Mouse (Mus musculus) left cerebral cortex, postnatal 14 days (tissue): ENCODE measurements around the gene D030056L22Rik. TPM values are rescaled to one million over a fixed set of nuclear protein-coding genes. Genes with fewer than 3 reads are reported as not detected.

Experiments
- DNase-seq, 2 experiments: peaks; one replicate each; pipeline ENCODE4 v3.0.0; 2021 to 2022; ENCODE audit warnings: low spot score in 2 of 2, mixed read lengths in 1 of 2
- intact Hi-C: fragments of 180-260 bp; cut with DNase I; formaldehyde crosslinking; loops from one replicate; pipeline ENCODE4 v1.15.1; 2025
- long read RNA-seq, 2 experiments: library from polyadenylated mRNA; stranded (forward); transcript quantifications; one replicate each; pipeline ENCODE4 v2.0.0; 2021
- total RNA-seq, 2 experiments: library from RNA; stranded (reverse); gene quantifications; 2 replicates each; pipeline ENCODE4 v1.2.3; 2021

D030056L22Rik gene
- 10 to 100 TPM; 22.3 to 23.0 TPM for total RNA-seq
- long read RNA-seq, experiment 1, transcript D030056L22Rik-201 (2 exons, 1,631 nt): minor isoform, 13 of 45 reads
- long read RNA-seq, experiment 1, transcript D030056L22Rik-202 (2 exons, 1,677 nt): major isoform, 32 of 45 reads
- long read RNA-seq, experiment 1, partial matches to known transcripts: 0 of 45 reads
- long read RNA-seq, experiment 1, other reads (novel, unspliced or antisense): 0 of 45 reads
- long read RNA-seq, experiment 2, transcript D030056L22Rik-201 (2 exons, 1,631 nt): minor isoform, 8 of 37 reads
- long read RNA-seq, experiment 2, transcript D030056L22Rik-202 (2 exons, 1,677 nt): major isoform, 29 of 37 reads
- long read RNA-seq, experiment 2, partial matches to known transcripts: 0 of 37 reads
- long read RNA-seq, experiment 2, other reads (novel, unspliced or antisense): 0 of 37 reads

DNA sequence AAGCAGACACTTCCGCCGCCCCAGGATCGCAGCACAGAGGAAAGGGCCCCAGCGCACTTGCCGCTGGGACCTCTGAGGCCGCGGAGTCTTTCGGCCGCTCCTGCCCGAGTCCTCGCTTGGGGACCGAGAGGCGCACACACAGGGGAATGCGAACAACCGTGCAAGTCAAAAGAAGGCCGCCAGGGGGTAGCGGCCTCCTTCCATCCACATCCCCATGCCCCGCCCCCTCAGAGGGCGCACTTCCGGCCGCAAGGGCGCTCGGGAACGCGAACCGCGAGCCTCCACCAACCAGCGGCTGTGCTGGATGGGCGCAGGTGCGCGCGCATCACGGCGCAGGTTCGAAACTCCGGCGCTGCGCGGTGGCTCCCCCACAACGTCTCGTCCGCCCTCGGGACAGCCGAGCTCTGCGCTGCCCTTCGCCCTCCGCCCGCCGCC, at the start of gene D030056L22Rik:
Gene D030056L22Rik (plus strand): TSS at position 328 of the 435 bp plus-strand sequence.
- peak; percentile 98 to 99 for DNase-seq
- intact Hi-C loops: loop anchor here (5.0 kb wide), 1 partner anchor 41 kb away; the partner anchor contains the start of gene Carnmt1

DNA sequence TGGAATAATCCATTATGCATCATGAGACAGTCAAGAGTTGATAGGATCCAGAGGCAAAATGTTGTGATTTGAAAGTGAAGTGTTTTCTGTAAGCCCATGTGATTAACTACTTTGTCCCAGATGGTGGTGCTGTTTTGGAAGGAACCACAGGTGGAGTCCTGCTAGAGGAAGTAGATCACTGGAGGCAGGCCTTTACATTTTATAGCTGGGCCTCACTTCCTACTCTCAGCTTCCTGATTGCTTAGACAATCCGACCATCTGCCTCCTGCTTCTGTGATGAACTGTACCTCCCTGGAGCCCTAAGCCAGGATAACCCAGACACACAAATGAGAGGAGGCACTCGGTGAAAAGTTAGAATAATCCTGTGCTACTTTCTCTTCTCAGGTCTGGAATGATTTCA, 49.1 kb upstream of the D030056L22Rik start:
- no peak for DNase-seq
- intact Hi-C loops: no loop called here

DNA sequence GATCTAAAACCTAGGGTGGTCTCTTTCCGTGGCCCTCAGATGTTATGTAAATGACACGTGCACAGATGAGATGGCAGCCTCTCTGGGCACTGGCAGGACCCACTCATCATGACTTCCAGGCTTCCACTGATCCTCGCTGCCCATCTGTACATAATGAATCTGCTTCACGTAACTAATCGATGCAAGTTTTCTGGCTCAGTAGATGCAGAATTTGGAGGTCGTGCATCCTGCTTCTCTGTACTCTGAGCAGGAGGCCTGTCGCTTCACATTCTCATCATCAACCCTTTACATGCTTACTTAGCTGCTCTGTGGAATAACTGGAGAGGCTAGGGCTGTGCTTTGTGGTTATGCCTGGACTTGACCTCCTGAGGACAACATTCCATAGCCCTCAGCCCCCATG, 46.0 kb upstream of the D030056L22Rik start:
- no peak for DNase-seq
- intact Hi-C loops: no loop called here

DNA sequence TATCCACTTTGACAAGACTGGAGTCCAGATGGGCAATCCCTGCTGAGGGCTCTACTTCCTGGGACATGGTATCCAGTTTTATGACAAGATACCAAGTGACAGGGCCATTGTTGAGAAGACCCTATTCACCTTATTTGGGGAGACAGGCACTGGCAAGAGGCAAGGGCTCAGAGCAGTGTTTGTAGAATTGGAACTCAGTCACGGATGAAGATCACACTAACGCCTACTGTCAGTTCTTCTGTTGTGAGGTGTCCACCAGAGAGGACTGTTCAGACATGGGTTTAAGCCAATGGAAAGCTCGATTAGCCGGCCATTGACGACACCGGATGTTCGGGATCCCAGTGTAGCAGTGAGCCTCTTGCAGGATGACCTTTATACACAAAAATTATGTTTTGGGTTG, 43.4 kb upstream of the D030056L22Rik start:
- intact Hi-C loops: no loop called here
- DNase-seq: no peak

DNA sequence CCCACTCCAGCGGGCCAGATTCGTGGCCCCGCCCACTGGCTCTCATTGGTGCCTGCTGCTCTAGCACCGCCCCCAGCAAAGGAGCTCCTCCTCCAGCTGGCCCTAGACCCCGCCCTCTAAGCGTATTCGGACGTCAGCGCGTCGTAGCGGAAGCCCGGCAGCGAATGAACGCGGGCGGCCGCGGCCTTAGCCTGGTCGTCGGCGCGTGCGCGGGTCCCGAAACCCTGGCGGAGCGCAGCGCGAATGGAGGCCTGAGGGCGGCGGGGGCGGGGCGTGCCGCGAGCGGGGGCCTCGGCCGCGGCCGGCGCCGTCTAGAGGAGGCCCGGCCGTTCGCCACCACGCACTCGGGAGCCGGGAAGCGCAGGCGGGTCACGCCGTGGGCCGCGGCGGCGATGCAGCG, 42.4 kb upstream of the D030056L22Rik start, which contains the start of gene Carnmt1:
Gene Carnmt1 (plus strand): TSS at position 157 of the 400 bp plus-strand sequence.
- intact Hi-C loops: loop anchor here (5.0 kb wide), 2 partner anchors 38 to 42 kb away; partner anchors contain the start of genes D030056L22Rik, Nmrk1 and Ostf1
- DNase-seq: peak; percentile 97 to 99

DNA sequence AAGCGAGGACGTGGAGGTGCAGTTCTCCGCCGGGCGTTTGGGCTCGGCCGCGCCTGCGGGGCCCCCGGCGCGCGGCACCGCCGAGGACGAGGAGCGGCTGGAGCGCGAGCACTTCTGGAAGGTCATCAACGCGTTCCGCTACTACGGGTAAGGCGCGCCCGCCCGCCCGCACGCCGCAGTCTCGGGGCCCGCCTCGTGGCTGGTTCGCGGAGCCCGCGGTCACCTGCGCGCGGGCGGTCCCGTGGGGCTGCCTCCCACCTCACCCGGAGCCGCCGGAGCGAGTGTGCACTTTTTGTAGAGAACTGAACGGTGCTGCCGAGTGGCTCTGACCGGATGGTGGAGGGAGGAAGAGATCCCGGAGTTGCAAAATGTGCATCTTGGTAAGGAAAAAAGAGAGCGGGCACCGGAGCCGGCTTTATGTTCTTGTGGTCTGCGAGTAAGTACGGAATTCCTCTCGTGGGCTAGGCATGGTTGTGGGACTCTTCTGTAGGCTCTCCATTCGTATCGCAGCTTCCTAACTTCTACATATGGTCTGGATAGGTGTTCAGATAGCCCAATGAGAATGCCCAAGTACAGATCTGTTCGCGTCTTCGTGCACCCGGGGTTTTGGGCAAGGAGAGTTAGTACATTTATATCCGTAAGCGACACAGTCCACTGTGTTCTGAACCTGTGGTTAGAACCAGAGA, 41.8 kb upstream of the D030056L22Rik start:
- intact Hi-C loops: loop anchor here (5.0 kb wide), 2 partner anchors 39 to 41 kb away; partner anchors contain the start of genes D030056L22Rik, Nmrk1 and Ostf1
- peak; percentile 33 to 35 for DNase-seq

DNA sequence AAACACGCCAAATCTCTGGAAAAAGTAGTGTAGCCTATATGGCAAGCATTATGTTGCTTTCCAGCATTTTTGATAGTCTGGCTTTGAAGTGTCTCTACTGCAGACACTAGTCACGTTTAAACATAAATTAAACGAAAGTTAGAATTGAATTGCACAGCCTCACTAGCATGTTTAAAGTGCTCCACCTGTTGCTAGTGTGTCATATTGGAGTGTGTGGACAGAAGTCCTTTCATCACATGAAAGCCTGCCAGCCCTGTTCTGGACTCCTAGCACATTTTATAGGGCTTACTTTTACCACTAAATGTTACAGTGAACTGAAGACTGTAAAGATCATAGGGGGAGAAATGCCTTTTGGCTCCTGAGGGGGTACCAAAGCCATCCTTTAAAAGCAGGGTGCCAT, 40.5 kb upstream of the D030056L22Rik start:
- DNase-seq: no peak
- intact Hi-C loops: loop anchor here (5.0 kb wide), 2 partner anchors 40 kb away; partner anchors contain the start of genes D030056L22Rik, Nmrk1 and Ostf1

DNA sequence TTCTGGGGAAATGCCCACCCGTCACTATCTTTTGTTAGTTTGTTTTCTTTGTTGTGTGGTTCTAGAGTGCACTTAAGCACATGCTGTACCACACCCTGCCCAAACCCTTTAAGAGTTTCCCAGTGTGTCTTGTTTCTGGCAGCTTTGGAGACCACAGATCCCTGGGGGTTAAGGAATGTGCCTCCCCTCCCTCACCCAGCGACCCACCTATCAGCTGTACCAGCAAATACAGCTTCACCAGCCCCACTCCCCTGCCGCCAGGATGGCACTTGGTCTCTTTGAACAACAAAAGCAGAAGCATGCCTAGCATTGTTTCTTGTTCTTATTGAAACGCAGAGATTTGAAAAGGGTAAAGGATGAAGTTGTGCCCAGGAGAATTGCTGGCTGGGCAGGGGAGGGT, 39.9 kb upstream of the D030056L22Rik start:
- no peak for DNase-seq
- intact Hi-C loops: loop anchor here (5.0 kb wide), 2 partner anchors 39 to 41 kb away; partner anchors contain the start of genes D030056L22Rik, Nmrk1 and Ostf1

DNA sequence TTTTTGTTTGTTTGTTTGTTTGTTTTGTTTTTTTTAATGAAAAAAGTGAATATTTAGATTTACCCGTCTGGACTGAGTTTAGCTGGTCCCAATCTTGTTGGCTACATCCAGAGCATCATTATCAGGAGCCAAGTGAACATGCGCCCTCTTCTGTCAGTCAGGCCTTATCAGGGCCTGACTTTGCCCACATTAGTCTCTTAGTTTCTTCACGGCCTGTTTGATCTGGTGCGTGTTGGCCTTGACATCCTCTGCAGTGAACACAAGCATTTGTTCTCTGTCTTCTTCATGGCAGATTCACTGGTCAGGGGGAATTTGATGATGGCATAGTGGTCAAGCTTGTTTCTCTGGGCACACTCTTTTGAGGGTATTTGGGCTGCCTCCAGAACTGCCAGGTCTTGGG, 30.9 kb upstream of the D030056L22Rik start:
- DNase-seq: no peak
- intact Hi-C loops: no loop called here

DNA sequence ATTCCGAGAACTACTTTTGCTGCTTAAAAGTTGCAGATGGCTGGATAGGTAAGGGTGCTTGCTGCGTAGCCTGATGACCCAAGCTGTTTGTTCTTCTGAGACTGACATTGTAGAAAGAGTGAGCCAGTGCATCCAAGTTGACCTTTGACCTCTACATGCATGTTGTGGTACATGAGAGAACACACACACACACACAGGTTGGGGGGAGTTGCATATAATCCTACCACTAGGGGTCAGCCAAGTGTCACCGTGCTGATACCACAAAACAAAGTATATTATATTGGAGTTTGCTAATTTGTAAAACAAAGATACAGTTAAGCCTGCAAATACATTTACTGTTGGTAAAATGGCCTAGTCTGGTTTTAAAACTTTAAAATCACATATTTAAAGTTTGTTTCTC, 25.4 kb upstream of the D030056L22Rik start:
- intact Hi-C loops: no loop called here
- DNase-seq: peak in 1 of 2 experiments; percentile 36

DNA sequence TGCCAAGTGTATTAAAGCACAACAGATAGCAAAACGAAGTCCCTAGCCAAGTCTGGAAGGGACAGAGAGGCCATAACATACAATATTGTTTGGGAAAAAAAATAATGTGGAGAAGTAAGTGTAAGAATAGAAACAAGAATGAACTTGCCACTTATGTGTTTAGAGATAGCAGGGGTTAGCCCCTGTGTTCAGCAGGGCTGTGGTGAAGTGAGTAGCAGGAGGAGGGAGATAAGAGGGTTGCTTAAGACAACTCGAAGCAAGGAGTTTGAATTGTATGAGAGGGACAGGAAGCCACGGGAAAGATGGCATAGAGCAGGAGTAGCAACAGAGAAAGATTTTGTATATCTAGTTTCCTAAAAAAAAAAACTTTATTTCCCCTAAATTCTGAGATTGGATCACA, 20.8 kb upstream of the D030056L22Rik start:
- no peak for DNase-seq
- intact Hi-C loops: no loop called here

DNA sequence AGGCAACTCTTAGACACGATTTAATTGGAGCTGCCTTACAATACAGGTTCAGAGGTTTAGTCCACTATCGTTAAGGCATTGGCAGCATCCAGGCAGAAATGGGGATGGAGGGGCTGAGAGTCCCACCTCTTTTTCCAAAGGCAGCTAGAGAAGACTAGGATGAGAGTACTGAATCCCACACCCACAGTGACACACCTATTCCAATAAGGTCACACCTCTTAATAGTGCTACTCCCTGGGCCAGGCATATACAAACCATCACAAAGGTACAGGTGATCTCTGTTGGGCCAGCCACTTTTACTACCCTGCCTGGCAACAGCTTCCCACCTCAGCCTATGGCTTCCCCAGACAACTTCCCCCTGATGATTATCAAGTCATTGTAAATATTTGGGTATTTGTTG, 20.2 kb upstream of the D030056L22Rik start:
- no peak for DNase-seq
- intact Hi-C loops: no loop called here

DNA sequence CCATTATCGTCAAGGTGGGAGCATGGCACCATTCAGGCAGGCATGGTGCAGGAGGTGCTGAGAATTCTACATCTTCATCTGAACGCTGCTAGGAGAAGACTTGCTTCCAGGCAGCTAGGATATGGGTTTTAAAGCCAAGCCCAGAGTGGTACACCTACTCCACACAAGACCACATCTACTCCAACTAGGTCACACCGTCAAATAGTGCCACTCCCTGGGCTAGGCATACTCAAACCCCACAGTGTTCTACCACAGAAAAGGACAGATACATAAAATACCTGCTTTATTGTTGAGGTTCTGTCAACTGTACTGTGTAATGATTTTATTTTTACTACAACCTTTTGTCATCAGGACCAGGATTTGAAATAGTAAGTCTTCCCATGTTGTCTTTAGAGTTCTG, 17.9 kb upstream of the D030056L22Rik start:
- intact Hi-C loops: no loop called here

DNA sequence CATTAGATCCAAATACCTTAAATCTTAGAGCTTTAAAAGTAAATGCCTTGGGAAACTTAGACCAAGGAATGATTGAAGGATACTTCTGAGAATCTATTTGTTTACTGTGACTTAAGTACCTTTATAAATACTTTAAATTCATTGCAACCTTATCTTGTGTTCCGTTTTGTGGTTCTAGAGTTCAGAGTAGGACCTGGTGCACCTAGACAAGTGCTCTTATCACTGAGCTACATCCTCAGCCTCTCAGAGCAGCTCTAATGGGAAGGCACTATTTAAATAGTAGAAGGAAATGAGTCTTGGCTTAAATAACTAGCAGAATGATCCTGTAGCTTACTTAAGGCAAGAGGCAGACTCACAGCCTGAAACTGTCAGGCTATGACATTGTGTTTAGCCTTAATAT, 17.4 kb upstream of the D030056L22Rik start:
- intact Hi-C loops: no loop called here
- no peak for DNase-seq

More for the DNA sequence above, 17.9 kb upstream of the D030056L22Rik start:
- DNase-seq: no peak

DNA sequence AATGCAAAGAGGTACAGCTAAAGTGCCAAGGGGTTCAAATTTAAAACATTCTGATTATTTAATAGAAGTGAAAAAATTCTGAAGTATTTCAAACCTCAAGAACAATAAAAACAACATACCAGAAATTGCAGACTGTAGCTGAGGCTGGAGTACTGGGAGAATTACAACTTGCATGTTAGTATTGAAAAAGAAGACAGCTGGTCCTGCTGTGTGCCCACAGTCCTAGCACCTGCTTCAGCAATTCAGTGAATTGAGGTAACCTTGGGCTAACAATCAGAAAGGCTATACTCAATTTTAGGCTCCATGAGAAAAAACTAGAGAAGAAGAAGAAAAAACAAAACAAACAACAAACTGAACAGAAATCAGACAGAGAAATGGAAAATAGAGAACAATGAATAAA, 4.9 kb upstream of the D030056L22Rik start:
- no peak for DNase-seq
- intact Hi-C loops: no loop called here

DNA sequence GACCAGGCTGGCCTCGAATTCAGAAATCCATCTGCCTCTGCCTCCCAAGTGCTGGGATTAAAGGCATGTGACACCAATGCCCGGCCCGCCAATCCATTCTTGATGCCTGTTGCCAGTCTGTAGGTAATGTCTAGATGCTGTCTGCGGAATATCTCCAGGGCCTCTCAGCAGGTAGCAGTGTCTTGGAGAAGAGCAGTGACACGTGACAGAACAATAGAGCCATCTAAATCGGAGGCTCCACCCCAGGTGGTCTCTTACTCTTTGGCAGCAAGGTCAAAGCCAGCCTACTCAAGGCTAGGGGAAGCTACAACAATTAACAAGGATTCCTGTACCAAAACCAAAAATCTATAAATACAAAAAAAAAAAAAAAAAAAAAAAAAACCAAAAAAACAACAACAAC, 2.1 kb upstream of the D030056L22Rik start:
- intact Hi-C loops: loop anchor here (5.0 kb wide), 1 partner anchor 39 kb away; the partner anchor contains the start of gene Carnmt1
- no peak for DNase-seq

DNA sequence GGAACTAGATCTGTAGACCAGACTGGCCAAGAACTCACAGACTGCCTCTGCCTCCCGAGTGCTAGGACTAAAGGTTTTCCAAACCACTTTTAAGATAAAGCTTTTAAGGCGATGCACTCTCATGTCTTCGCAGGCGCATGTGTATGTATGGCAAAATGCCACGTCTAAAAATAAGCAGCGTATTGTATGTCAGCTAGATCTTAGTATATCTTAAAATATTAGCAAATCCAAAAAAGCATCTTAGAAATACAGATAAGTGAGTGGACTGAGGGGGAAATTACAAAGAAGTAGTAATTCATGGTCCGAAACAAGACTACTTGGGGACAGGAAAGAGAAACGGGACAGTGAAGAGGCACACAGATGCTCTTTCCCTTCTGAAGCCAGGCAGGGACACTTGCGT, 1.4 kb upstream of the D030056L22Rik start:
- intact Hi-C loops: loop anchor here (5.0 kb wide), 1 partner anchor 39 kb away; the partner anchor contains the start of gene Carnmt1
- DNase-seq: no peak

DNA sequence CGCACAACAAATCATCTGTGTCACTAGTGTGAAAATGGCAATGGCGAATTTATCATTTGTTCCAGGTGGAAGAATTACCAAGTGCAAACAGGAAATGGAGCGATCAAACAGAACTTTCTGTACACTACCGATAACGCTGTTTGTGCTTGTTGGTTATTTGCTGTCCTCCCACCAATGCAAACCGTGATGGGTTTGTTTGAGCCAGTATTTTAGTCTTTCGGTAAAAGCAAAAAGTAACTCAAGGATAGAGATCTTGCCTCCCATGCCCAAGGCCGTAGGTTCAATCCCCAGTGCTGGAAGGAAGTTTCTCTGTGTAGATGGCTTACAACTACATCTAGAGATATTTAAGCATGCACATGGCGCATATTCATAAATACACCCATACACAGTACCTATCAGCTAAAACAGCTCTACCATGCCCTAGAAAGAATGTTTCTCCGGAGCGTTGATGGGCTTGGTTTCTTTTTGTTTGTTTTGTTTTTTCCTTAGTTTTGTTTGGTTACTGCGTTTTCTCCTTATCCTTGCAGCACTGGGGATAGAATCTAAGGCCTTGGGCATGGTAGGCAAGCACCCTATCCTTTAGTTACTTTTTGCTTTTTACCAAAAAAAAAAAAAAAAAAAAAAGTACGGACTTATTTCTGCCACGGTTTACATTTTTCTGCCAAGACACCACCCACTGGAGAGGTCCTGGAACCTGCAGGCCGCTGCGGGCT, 684 bp upstream of the D030056L22Rik start:
- no peak for DNase-seq
- intact Hi-C loops: loop anchor here (5.0 kb wide), 1 partner anchor 40 kb away; the partner anchor contains the start of gene Carnmt1

DNA sequence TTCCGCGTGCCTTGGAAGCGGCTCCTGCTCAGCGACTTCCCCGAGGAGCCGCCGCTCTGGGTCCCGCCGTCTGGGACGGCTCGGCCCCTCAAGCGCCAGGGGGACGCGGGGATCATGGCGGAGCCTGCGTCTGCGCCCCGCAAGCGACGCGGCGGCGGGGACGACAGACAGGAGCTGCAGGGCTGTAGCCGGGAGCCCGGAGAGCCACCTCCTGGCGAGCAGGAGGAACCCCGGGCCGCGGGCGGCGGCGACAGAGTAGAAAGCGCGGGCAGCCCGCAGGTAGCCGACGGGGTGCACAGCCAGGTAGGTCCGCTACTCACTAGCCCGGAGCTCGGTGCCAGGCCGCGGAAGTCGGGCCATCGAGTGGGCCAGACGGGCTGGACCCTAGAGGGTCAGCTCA, 364 bp downstream of the D030056L22Rik start:
- peak; percentile 15 to 48 for DNase-seq
- intact Hi-C loops: loop anchor here (5.0 kb wide), 1 partner anchor 41 kb away; the partner anchor contains the start of gene Carnmt1
